Mouse (Mus musculus): ENCODE data around the gene Gm21969.
A peak's percentile ranks its signal among the peaks of the same experiment; 100 is the strongest.

Gm21969 gene

DNA sequence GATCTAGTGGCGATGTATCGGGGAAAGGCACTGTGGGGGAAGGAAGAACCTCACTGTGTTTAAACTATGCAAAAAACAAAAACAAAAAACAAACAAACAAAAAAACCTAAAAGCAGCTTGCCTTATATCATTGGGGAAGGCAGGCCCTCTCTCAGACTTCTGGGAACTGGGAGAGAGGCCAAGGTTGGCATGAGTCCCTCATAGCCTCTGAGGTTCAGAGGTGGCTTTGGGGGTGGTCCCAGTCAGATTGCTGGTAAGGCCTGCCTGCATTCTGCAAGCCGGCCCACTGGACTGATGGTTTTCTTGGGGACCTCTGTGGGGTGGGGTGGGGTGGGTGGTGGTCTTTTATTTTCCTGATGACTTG lies 14.0 kb downstream of the Gm21969 start:
- DNase-seq (ENCODE audit: low read depth, low spot score), result no peak

DNA sequence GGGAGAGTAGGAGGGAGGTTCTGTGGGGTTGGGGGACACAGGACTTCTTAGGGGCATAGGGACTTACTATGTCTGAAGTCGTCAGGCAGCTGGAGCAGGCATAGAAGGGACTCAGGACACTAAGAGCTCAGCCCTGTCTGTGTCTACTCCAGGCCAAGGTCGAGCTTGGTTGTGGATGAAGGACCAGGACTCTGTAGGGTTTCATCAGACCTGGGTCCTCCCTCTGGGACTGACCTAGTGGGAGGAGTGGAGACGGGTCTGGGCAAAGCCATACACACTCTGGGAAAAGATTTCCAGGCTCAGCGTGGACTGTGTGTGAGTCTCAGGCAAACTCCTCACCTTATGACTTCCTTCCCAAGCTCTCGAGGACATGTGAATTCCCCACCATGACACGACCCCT lies 16.8 kb downstream of the Gm21969 start:
- no peak for DNase-seq (ENCODE audit: low read depth, low spot score)

DNA sequence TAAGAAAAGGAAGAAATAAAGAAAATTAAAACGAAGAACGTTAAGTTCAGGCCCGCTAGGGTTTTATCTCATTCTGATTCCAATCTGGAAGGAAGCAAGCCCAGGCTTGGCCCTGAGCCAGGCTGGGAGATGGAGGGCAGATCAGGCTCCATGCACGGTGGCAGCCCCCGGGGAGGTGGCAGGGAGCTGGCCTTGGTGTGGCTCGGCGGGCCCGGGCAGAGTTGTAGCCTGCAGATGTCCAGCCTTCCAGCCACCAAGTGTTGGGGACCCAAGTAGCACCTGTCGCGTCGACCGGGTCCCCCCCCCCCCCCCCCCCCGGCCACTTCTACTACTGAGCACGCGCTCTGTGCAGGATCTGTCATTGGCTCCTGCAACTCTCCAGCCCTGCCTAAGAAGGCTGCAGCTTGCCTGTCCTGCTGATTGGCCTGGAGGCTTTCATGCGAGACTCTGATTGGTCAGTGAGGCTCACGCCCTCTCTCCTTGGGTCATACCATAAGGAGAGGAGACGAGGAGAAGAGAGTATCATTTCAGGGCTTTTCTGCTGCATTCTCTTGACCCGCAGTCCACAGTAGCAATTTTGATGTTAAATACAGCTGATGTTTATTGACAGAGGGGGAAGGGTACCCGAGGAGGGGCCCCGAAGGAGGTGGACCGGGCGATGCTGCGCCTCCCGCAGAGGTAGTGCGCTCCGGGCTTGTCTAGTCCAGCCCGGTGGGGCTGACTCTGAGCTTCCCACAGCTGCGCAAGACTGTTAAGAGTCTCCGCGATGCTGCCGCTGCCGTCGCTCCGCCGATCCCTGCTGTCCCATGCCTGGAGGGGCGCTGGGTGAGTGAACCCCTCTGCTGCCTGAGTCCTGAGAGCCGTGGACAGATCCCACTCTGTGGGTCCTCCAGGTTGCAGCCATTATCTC lies 19.6 kb downstream of the Gm21969 start, which contains the start of gene Aldh4a1:
TSS of gene Aldh4a1 (plus strand) at position 494 of the 910 bp plus-strand sequence.
- DNase-seq (ENCODE audit: low read depth, low spot score), result peak; percentile 88

DNA sequence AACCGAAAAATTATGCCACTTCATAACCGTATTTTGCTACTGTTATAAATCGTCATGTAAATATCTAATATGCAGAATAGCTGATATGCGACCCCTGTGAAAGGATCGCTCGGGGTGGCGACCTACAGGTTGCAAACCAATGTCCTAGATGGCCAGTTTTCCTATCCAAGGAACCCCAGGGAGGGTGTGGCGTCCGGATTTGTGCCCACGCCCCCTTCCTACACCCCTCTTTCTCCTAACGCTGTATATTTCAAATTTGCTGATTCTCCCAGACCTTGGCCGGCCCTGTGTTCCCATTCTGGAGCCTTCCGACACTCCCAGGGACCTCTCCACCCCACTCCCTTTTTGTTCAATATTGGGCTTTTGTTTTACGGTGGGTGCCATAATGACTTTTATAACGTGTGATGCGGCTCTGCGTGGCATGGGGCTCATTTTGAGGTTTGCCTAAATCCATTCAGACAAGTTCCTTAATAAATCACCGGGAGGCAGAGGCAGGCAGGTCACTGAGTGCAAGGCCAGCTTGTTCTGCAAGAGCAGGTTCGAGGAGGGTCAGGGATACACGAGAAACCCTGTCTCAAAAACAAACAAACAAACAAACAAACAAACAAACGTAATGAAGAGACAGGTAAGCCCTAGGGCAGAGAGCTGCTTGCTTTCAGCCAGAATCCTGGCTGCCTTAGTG lies 20.6 kb downstream of the Gm21969 start:
- no peak for DNase-seq (ENCODE audit: low read depth, low spot score)

DNA sequence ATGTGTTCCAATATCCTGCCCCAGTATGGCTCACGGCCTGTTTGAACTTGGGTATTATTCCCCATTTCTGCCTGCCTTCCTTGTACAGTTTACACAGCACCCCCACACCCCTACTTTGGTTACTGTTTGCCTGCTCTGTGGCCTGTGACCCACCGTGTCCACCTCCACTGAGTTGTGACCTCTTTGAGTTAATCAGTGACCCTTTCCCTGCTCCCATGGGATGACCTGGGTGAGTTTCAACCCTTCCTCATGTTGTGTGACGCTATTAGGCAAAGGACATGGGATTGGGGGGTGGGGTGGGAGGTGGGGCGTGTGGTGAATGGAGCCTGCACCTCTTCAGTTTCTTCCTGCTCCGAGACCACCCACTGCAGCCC lies 21.1 kb downstream of the Gm21969 start:
- no peak for DNase-seq (ENCODE audit: low read depth, low spot score)

DNA sequence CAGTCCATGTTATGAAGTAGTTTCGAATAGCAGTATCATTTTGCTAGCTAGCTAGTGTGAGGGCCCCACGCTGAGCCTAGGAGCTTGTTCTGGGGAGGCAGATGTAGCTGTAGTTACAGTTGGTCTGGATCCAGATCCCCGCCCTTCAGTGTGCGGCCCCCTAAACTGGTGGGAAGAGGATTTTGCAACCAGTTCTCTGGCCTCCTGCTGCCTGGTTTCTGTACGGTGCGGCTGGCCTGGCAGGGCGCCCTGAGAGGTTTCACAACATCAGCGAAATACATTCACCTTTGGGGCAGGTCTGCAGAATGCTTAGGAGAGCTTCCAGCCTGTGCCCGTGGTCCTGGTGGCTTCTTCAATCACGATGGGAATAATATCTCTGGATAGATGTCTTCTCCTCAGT lies 21.7 kb downstream of the Gm21969 start:
- no peak for DNase-seq (ENCODE audit: low read depth, low spot score)

DNA sequence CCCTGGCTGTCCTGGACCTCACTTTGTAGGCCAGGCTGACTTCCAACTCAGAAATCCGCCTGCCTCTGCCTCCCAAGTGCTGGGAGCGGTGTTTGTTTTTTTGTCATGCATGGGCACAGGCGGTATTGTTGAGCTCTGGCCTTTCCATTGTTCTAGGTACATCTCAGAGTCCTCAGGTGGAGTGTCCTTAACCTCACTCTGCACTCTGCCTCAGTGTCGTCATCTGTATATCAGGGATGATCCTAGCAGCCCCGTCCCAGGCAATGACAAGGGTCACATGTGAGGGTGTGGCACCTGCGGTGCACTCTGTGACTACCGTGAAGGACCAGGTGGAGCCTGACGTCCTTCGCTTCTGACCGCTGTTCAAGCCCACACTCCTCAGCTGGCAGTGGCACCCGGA lies 24.4 kb downstream of the Gm21969 start:
- DNase-seq (ENCODE audit: low read depth, low spot score), result no peak

DNA sequence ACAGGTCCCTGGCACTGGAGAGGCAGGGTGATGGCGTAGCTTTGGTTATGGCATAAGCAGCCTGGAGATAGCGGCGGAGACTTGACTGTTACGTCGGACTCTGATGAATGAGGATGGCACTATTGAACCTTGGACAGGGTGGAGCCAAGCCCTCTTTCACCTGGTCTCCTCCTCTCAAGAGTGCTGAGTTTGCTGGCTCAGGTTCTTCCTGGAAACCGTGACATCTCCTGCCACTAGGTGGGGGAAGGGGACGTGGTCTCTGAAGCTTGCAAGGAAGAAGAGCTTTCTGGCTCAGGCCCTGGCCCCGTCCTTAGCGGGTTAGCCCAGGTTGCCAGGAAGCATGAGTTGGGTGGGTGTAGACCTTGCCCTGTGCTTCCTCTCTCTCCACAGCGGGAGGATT lies 27.2 kb downstream of the Gm21969 start:
- no peak for DNase-seq (ENCODE audit: low read depth, low spot score)

DNA sequence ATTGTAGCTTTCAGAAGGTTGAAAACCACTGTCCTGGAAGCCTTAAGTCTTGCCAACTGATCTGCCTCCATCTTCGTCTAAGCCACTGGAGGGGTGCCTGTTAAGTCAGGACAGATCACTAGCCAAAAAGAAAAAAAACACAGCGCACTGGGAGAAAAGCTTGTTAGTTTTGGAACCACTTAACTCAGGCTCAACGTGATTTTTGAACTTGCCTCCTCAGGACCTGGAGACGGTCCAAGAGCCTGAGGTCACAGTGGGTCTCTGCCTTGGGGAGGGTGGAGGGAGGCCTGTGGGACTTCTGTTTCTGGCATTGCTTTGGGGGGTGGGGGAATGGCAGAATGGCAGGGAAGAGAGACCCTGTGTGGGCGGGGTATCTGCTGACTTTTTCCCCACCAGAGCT lies 28.2 kb downstream of the Gm21969 start:
- DNase-seq (ENCODE audit: low read depth, low spot score), result no peak

DNA sequence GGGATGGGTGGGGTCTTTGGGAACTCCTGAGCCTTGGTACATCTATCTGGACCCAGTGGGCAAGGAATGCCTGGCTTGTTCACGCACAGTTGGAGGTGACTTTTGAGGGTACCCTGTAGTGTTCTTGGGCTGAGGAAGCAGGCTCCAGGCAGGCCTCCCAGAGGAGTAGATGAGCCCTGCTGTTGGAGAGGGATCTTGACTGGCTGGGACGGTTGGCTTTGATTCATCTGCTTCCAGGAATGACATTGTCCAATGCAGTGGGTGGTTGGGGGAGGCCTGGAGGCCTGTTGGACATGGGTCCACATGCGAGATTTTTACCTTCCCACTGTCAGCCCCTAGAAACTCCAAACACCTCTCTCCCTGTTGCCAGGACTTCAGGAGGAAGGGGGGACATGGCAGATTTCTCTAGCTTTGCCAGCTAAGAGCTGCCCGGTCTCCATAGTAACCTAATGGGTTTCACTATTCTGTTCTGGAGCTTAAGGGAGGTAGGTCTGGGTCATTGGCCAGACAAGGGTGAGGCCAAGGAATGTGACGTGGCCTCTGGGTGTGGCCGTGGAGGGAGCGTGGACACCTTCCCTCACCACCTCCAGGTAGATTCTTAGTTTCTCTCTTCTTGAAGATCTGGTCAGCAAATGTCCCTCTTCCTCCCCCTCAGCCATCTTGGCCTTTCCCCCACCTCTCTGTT lies 28.7 kb downstream of the Gm21969 start:
- no peak for DNase-seq (ENCODE audit: low read depth, low spot score)

DNA sequence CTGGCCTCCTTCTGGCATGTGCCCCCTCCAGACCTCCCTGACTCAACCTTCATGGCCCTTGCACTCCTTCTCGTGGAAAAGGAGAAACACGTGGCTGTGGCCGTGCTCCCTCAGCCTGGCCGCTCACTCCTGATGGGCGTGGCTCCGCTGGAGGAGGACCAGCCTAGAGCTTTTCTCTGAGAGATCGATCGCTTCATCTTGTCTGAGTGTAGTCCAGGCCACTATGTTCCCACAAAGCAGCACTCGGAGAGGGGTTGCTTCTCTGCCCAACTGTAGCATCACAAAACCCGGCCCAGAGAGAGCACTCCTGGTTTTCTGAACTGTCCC lies 29.2 kb downstream of the Gm21969 start:
- DNase-seq (ENCODE audit: low read depth, low spot score), result no peak

DNA sequence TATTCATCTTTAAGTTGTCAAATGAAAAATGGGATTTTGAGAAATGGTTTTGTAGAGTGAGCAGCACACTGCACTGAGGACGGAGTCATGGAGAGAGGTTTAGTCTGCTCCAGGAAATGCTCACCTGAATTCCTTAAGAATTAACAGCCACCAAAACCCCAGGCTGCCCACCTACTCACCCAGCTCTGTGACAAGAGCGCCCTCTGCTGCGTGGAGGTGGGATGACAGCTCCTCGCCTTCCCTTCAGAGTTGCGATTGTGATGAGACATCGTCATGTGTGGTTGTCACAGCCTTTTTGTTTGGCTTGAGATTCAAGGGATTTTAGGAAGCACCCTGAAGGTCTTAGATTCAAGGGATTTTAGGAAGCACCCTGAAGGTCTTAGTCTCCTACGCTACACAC lies 33.4 kb downstream of the Gm21969 start:
- DNase-seq (ENCODE audit: low read depth, low spot score), result peak; percentile 40

DNA sequence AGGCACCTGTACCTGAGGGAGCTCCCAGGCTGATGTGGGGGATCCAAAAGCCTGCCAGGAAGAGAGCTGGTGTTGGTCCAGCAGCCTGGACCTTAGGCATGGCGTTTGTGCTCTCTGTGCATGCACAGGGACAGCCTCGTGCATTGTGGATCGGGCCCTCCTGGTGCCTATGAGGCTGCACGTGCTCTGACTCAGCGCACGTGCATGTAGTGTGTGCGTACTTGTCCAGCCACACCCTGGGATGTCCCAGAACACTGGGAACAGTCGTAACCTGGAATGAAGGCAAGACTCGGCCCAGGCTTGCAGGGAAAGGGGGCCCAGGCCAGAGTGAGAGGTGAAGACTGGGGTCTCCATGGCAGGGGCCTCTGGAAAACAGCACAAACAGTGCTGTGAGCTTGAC lies 34.9 kb downstream of the Gm21969 start:
- no peak for DNase-seq (ENCODE audit: low read depth, low spot score)

DNA sequence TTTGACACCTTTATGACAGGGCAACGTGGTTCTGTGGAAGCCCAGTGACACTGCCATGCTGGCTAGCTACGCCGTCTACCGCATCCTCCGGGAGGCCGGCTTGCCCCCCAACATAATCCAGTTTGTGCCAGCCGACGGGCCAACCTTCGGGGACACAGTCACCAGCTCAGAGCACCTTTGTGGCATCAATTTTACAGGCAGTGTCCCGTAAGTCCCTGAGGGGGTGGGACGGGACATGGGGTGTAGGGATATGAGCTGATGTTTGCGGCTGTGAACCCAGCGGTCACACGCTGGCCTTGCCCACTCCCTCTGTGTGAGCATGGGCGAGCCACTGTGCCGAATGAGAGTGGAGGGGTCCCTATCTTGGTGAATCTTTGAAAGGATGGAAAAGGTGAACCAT lies 35.4 kb downstream of the Gm21969 start:
- DNase-seq (ENCODE audit: low read depth, low spot score), result no peak

DNA sequence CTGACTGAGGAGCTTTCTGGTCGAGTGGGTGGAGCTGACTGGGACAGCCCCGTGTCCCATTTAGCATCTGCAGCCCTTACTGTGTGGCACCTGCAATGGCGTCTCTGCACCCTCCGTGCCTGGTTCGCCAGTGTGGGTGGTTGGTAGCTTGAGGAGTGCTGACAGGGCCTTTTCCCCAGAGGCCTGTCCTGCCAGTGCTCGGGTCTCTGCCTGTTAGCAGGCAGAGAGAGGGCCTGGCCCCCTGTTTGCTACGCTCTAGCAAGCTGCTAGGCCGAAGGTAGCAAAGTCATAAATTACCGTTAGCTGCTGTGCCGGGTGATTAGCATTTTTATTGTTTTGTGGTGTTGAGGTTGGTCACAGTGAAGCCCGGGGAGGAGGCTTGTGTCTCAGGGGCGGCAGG lies 36.8 kb downstream of the Gm21969 start:
- DNase-seq (ENCODE audit: low read depth, low spot score), result peak; percentile 31

DNA sequence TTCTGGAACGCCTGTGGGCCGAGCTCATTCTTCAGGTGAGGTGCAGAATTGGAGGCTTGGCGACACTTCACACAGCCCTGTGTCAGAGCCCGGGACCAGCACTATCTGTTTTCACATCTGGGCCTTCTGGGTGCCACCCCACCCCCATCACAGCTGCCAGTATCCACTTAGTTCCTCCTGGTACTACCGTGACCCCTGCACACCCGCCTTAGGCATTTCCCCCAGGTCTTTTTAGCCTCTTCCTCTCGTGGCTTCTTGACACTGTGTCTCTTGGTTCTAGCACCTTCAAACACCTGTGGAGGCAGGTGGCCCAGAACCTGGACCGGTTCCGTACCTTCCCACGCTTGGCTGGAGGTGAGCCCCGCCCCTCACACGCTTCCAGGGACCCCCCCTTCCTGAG lies 37.3 kb downstream of the Gm21969 start:
- DNase-seq (ENCODE audit: low read depth, low spot score), result no peak

DNA sequence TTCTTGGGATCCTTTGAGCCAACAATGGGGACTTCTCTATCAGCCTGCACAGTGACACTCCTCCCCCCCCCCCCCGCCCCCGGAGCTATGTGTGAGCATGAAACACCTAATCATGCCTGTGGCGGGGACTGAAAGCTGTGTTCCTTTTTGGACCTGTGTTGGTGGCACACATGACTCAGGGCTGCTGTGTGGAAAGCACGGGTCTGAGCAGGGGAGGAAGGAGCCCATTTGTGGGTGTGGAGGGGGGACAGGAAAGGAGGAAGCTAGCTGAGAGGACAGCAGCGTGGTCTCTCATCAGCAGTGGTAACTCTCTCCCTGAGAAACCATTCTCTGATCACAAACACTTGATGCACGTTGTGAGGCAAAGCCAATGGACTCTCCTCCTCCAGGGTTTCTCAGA lies 37.8 kb downstream of the Gm21969 start:
- DNase-seq (ENCODE audit: low read depth, low spot score), result no peak

DNA sequence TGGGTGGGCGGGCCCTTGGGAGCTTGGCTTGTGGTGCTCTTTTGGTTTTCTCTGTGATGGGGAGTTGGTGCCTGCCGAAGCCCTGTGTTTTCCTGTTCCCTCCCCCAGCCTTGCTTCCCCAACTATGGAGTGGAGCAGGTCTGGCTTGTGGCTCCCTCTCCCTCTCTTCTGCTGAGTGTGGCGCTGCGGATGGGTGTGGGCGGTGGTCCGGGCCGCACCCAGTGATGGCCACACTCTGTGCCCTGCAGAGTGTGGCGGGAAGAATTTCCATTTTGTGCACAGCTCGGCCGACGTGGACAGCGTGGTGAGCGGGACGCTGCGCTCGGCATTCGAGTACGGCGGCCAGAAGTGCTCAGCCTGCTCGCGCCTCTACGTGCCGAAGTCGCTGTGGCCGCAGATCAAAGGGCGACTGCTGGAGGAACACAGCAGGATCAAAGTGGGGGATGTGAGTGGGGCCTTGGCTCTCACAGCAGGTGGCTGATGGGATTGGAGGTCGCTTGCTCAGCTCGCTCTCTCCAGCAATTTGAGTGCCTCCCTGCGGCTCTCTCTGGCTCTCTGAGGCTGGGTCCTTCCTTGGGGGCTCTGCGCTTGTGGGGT lies 38.9 kb downstream of the Gm21969 start:
- DNase-seq (ENCODE audit: low read depth, low spot score), result peak; percentile 23

DNA sequence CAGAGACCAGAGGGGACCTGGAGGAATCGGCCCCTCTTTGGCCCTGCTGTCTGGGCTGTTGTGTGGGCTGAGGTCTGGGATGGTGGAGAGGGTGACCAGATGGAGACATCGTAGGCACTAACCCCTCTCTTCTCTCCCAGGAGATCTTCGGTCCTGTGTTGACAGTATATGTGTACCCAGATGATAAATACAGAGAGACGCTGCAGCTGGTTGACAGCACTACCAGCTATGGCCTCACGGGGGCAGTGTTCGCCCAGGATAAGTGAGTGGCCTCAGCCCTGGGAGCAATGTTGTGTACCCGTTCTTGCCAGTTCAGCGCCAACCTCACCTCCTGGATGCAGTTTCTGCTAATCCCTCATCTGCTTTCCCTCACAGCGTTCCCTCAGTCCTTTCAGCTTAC lies 41.0 kb downstream of the Gm21969 start:
- DNase-seq (ENCODE audit: low read depth, low spot score), result peak; percentile 55

DNA sequence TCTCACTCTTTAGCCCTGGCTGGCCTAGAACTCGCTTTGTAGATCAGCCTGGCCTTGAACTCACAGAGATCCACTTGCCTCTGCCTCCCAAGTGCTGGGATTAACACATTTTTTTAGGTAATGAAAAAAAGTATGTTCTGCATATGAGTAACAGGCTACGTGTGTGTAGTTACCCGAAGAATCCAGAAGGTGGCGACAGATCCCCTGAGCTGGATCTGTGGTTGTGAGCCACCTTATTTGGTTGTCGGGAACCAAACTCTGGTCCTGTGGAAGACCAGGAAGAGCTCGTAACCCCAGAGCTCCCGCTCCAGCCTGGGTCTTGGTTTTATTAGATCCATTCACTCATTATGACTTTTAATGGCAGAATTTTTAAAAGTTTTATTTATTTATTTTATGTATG lies 43.9 kb downstream of the Gm21969 start:
- no peak for DNase-seq (ENCODE audit: low read depth, low spot score)

DNA sequence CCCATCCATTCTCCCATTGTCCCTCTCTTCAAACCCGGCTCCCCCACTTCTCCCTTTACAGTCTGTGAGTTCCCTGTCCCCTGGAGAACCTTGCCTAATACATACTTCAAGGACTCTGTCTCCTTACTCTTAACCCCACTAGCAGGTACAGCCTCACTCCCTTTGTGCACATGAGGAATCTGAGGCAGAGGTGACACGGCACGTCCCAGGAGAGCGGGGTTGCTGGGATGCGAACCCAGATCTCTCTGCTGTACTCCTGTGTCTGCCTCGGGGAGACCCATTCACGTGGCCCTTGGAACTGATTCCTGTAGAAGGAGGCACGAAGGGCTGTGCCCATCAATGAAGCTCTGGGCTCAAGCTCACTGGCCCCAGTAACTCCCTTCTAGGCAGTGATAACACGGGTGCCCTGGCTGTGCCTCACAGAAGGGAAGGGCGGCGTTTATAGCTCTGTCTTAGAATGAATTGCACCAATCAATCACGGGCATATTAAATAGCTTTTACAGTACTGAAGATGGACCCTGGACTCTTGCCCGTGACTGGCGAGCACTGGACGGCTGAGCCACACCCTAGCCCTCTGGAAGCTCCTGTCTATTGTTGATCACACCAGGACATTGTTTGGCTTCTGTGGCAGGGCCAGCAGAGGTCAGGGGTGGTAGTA lies 47.2 kb downstream of the Gm21969 start:
- no peak for DNase-seq (ENCODE audit: low read depth, low spot score)

DNA sequence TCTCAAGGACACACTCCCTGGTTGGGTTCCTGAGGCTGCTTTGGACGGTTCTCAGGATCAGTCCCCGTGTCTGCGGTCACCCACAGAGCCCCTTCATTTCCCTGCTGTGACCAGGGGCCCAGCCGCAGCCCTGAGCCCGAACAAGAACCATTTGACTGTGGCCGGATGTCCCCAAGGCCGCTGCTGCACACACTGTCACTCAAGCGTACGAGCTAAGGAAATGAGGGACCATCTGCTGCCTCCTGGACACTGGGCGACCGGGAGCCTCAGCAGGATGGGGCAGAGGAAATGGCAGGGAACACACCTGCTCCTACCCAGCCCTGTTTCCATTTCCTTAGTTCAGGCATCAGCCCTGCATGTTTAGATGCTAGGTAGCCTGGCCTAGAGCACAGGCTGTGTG lies 47.9 kb downstream of the Gm21969 start:
- no peak for DNase-seq (ENCODE audit: low read depth, low spot score)
